Mouse (Mus musculus): ENCODE results near the gene Tm7sf3. TPM values are rescaled to one million over a fixed set of nuclear protein-coding genes. Genes with fewer than 3 reads are reported as not detected.

Gene Tm7sf3
- total RNA-seq (2014; rRNA removed) (48.5 and 54.2 TPM in 2 replicates), polyA plus RNA-seq (2012; rRNA removed) (21.8 and 26.2 TPM in 2 replicates)

DNA sequence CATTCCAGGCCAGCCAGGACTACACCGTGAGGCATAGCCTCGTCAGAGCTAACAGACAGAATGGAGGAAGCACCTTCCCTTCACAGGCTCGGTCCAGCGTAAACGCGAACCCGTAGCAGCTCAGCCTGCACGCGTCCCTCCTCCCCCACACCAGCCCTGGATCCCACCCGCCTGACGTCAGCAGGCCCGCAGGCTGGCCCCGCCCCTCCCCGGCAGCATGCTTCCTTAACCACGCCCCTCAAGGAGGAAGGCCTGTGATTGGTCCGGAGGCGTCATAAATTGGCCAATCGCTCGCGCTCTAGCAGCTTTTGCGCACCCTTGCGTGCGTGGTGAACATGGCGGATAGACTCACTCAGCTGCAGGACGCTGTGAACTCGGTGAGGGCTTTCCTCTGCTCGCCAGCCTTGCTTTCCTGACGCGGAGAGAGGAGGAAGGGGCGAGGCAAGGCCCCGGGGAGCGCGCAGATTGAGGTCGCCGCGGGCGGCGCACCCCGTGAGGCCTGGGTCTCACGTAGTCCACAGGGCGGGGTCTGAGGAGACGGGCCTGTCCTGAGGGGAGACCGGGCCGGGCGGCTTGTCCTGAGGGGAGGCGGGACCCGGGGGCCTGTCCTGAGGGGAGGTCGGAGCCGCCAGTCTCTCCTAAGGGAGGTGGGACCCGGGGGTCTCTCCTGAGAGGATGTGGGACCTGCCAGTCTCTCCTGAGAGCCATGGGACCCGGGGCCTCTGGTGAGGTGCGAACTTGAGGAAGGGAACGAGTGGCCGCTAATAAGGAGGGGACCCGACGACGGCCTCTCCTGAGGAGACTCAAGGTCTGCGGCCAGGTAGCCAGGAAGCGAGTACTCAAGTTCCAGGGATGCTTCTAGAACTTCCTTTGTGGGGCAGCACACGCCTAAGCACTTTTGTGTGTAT lies at the start of gene Tm7sf3, which contains the start of gene Med21:
TSS of gene Tm7sf3 (minus strand) at position 549 of the 908 bp plus-strand sequence.
TSS of gene Med21 (plus strand) at position 272 of the 908 bp plus-strand sequence.
- Histone ChIP-seq H3K79me2 (ENCODE audit: control insufficient read depth, insufficient read depth, low read length) (no peaks in the 10 kb centered on the region; the same call in 1 of the 2 replicates), H3K4me1 (ENCODE audit: control insufficient read depth, insufficient read depth, low read length) (peaks cover 9% of the 10 kb centered on the region), H3K27ac (replicated peaks; ENCODE audit: insufficient read depth, low read depth, low read length) (peak within 1 kb of the TSS; percentile 75), H3K4me3 (ENCODE audit: insufficient read depth, low read depth, low read length) (peak within 1 kb of the TSS; percentile 76), H3K27me3 (ENCODE audit: control insufficient read depth, insufficient read depth, low read length) (no peaks in the 10 kb centered on the region), H3K36me3 (ENCODE audit: control insufficient read depth, insufficient read depth, low read length) (no peaks in the 10 kb centered on the region), H3K9ac (ENCODE audit: low read depth, low read length) (peak within 1 kb of the TSS; percentile 88)
- DNase-seq (ENCODE audit: extremely low read depth, low read depth, low spot score), result peak; percentile 89
- TF ChIP-seq CTCF (IDR thresholded peaks at IDR 0.05; ENCODE audit: low read depth, low read length) (no peak), POLR2A (IDR thresholded peaks at IDR 0.05; ENCODE audit: extremely low read depth, insufficient read depth, low read length) (peak; percentile 98)
- under 1% methylated on average over 60 of the region's 60 CpGs for WGBS

DNA sequence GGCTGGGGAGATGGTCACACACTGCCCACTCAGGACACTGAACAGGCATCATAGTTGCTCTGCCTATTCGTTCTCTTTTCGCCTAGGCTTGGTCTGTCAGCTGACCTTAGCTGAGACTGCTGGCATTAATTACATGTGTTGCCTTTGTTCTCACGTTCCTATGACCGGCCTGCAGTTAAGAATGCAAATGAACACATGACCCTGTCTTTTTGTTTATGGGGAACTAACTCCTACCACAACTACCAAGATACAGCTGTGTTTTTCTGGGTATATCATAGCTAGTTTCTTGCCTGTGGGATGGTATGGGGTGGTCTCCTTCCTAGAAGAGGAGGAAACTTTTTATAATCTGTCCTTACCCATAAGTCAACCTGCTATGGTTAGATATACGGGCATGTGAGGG lies 46.2 kb upstream of the Tm7sf3 start:
- Histone ChIP-seq H3K4me3 (ENCODE audit: insufficient read depth, low read depth, low read length) (no peak overlapping the region), H3K4me1 (ENCODE audit: control insufficient read depth, insufficient read depth, low read length) (no peaks in the 10 kb centered on the region), H3K9ac (ENCODE audit: low read depth, low read length) (no peak overlapping the region), H3K27ac (replicated peaks; ENCODE audit: insufficient read depth, low read depth, low read length) (no peak overlapping the region), H3K36me3 (ENCODE audit: control insufficient read depth, insufficient read depth, low read length) (no peaks in the 10 kb centered on the region), H3K79me2 (ENCODE audit: control insufficient read depth, insufficient read depth, low read length) (no peaks in the 10 kb centered on the region), H3K27me3 (ENCODE audit: control insufficient read depth, insufficient read depth, low read length) (no peaks in the 10 kb centered on the region)
- TF ChIP-seq POLR2A (IDR thresholded peaks at IDR 0.05; ENCODE audit: extremely low read depth, insufficient read depth, low read length), result no peak
- TF ChIP-seq CTCF (IDR thresholded peaks at IDR 0.05; ENCODE audit: low read depth, low read length), result no peak
- no peak for DNase-seq (ENCODE audit: extremely low read depth, low read depth, low spot score)
- 93% methylated on average over 5 of the region's 5 CpGs for WGBS

DNA sequence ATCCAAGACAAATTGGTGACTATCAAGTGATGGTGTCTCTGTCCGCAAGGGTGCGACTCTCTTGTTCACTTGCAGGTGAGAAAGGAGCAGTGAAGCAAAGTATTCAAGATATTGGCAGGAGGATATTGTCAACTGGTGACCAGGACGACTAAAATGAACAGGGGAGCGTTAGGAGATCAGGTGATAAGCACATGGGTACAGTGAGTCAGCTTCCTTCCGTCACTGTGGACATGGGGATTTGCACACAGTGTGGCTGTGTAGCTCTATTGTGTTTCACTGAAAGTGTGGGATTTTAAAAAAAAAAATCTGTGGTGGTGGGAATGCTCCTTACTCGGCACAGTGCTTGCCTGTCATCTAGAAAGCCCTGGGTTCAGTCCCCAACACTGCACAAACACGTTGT lies 45.4 kb upstream of the Tm7sf3 start:
- TF ChIP-seq CTCF (IDR thresholded peaks at IDR 0.05; ENCODE audit: low read depth, low read length), result no peak
- TF ChIP-seq POLR2A (IDR thresholded peaks at IDR 0.05; ENCODE audit: extremely low read depth, insufficient read depth, low read length), result no peak
- no peaks in the 10 kb centered on the region for H3K79me2 ChIP-seq (ENCODE audit: control insufficient read depth, insufficient read depth, low read length)
- H3K4me3 ChIP-seq (ENCODE audit: insufficient read depth, low read depth, low read length), result no peak overlapping the region
- H3K4me1 ChIP-seq (ENCODE audit: control insufficient read depth, insufficient read depth, low read length), result no peaks in the 10 kb centered on the region
- WGBS, result 84% methylated on average over 7 of the region's 7 CpGs
- no peaks in the 10 kb centered on the region for H3K27me3 ChIP-seq (ENCODE audit: control insufficient read depth, insufficient read depth, low read length)
- H3K27ac ChIP-seq (replicated peaks; ENCODE audit: insufficient read depth, low read depth, low read length), result no peak overlapping the region
- H3K9ac ChIP-seq (ENCODE audit: low read depth, low read length), result no peak overlapping the region
- no peak for DNase-seq (ENCODE audit: extremely low read depth, low read depth, low spot score)
- H3K36me3 ChIP-seq (ENCODE audit: control insufficient read depth, insufficient read depth, low read length), result no peaks in the 10 kb centered on the region

DNA sequence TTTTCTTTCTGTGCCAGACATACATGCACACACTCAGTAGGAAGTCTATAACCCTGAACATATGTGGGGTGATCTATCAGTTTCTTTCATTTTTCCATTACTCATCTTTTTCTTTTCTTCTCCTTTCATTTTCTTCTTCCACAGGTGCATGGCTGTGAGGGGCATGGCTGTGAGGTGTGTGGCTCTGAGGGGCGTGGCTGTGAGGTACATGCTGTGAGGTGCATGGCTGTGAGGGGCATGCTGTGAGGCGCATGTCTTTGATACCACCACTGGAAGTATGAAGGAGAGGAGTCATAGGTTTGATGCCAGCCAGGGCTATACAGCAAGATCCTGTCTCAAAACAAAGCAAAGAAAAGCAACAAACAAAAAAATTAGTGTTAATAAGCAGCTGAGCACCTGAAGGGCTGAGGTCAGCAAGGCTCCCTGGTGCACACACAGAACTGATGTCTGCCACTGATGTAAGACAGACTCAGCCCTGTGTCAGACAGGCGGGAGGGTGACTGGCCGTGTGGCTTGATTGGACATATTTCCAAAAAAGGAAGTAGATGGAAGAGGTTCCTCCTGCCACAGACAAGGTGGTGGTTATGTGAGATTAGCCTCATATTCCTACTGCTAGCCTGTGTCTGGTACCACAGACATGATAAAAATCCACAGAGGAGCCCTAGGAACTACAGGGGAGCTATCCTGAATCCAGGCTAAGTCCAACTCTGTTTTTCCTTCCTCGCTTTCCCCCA lies 44.0 kb upstream of the Tm7sf3 start:
- no peak overlapping the region for H3K9ac ChIP-seq (ENCODE audit: low read depth, low read length)
- H3K36me3 ChIP-seq (ENCODE audit: control insufficient read depth, insufficient read depth, low read length), result no peaks in the 10 kb centered on the region
- no peak for DNase-seq (ENCODE audit: extremely low read depth, low read depth, low spot score)
- WGBS, result 83% methylated on average over 5 of the region's 5 CpGs
- no peaks in the 10 kb centered on the region for H3K79me2 ChIP-seq (ENCODE audit: control insufficient read depth, insufficient read depth, low read length)
- TF ChIP-seq CTCF (IDR thresholded peaks at IDR 0.05; ENCODE audit: low read depth, low read length) (no peak), POLR2A (IDR thresholded peaks at IDR 0.05; ENCODE audit: extremely low read depth, insufficient read depth, low read length) (no peak)
- H3K4me3 ChIP-seq (ENCODE audit: insufficient read depth, low read depth, low read length), result no peak overlapping the region
- no peaks in the 10 kb centered on the region for H3K27me3 ChIP-seq (ENCODE audit: control insufficient read depth, insufficient read depth, low read length)
- H3K4me1 ChIP-seq (ENCODE audit: control insufficient read depth, insufficient read depth, low read length), result no peaks in the 10 kb centered on the region
- H3K27ac ChIP-seq (replicated peaks; ENCODE audit: insufficient read depth, low read depth, low read length), result no peak overlapping the region

DNA sequence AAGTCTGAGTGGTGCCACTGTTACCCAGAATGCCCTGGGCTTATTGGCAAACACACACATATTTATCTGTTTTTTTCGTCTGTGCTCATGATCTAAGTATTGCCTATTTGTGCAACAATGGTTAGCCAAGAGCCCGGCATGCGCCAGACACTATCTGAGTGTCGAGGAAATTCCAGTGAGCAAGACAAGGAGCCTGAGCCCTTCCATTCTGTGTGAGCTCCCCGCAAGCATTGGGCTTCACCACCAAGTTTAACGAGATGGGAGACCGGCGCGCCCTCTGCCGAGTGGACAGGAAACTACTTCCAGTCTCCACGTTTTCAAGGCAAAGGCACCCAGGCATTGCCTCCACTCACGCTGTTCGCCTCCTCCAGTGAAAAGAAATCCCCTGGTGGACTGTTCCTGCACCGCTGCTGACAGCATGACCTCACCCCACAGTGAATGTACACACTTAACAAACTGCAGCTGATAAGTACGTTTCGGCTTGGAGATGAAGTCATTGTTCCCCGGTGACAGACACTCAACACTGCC lies 43.2 kb upstream of the Tm7sf3 start:
- no peak overlapping the region for H3K27ac ChIP-seq (replicated peaks; ENCODE audit: insufficient read depth, low read depth, low read length)
- H3K4me1 ChIP-seq (ENCODE audit: control insufficient read depth, insufficient read depth, low read length), result no peaks in the 10 kb centered on the region
- WGBS, result 50% methylated on average over 17 of the region's 17 CpGs
- no peak overlapping the region for H3K4me3 ChIP-seq (ENCODE audit: insufficient read depth, low read depth, low read length)
- no peaks in the 10 kb centered on the region for H3K36me3 ChIP-seq (ENCODE audit: control insufficient read depth, insufficient read depth, low read length)
- no peaks in the 10 kb centered on the region for H3K79me2 ChIP-seq (ENCODE audit: control insufficient read depth, insufficient read depth, low read length)
- peak; percentile 74 for DNase-seq (ENCODE audit: extremely low read depth, low read depth, low spot score)
- TF ChIP-seq CTCF (IDR thresholded peaks at IDR 0.05; ENCODE audit: low read depth, low read length), result peak; percentile 62
- TF ChIP-seq POLR2A (IDR thresholded peaks at IDR 0.05; ENCODE audit: extremely low read depth, insufficient read depth, low read length), result no peak
- H3K27me3 ChIP-seq (ENCODE audit: control insufficient read depth, insufficient read depth, low read length), result no peaks in the 10 kb centered on the region
- H3K9ac ChIP-seq (ENCODE audit: low read depth, low read length), result no peak overlapping the region

All from liver, adult 2 months (tissue).